Mouse (Mus musculus) kidney, adult 2 months (tissue): ENCODE results near the gene Suclg1.

Experiments used
- CTCF ChIP-seq: fragments of 200-500 bp; conservative IDR thresholded peaks from 2 replicates; pipeline ENCODE4 v1.5.1; 2011; ENCODE audit warnings: low read depth, mild to moderate bottlenecking, control low read depth, low read length, moderate library complexity, mixed read lengths; ENCODE audit not compliant: insufficient read depth, insufficient read length
- POLR2A ChIP-seq: fragments of 200-500 bp; IDR thresholded peaks from one replicate; pipeline ENCODE4 v1.6.1; 2011; ENCODE audit warnings: low read depth, low read length, control low read depth

DNA sequence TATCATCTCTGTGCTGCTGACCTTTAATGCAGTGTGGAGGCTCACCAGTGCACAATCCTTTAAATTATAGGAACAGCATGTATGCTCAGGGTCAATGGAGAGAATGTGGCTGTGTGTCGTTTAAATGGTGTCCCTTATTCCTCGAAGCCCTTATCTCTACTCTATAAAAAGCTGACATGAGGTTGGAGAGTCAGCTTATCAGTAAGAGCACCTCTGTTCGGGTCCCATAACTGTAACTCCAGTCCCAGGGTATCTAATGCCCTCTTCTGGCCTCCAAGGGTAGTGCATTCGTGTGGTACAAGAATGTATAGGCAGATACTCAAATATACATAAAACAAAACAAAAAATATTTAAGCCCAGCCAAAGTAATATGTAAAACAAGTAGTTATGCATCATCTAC is 43.2 kb upstream of the Suclg1 start:
- TF ChIP-seq POLR2A (no peak), CTCF (no peak)
